Mouse (Mus musculus) gastrocnemius, postnatal 14 days (tissue): ENCODE results near the gene Tmub2. TPM values are rescaled to one million over a fixed set of nuclear protein-coding genes. Genes with fewer than 3 reads are reported as not detected.
A peak's percentile ranks its signal among the peaks of the same experiment; 100 is the strongest.
"Not testable (repeated sequence)": the region's sequence is repeated elsewhere in the genome, so short reads cannot be mapped to it uniquely, and the experiment has no call there.

Experiments used
- DNase-seq: peaks from one replicate; pipeline ENCODE4 v3.0.0; 2021; ENCODE audit warnings: mixed read lengths
- intact Hi-C: fragments of 180-260 bp; cut with DNase I; formaldehyde crosslinking; loops from one replicate; pipeline ENCODE4 v1.15.1; 2025; ENCODE audit warnings: low total_unique reads
- total RNA-seq, 2 experiments: library from RNA; stranded (reverse); gene quantifications; 2 replicates each; pipeline ENCODE4 v1.2.3; 2021

The Tmub2 gene
- total RNA-seq, 2 experiments from 2014 or later, result 14.8 to 14.9 TPM

DNA sequence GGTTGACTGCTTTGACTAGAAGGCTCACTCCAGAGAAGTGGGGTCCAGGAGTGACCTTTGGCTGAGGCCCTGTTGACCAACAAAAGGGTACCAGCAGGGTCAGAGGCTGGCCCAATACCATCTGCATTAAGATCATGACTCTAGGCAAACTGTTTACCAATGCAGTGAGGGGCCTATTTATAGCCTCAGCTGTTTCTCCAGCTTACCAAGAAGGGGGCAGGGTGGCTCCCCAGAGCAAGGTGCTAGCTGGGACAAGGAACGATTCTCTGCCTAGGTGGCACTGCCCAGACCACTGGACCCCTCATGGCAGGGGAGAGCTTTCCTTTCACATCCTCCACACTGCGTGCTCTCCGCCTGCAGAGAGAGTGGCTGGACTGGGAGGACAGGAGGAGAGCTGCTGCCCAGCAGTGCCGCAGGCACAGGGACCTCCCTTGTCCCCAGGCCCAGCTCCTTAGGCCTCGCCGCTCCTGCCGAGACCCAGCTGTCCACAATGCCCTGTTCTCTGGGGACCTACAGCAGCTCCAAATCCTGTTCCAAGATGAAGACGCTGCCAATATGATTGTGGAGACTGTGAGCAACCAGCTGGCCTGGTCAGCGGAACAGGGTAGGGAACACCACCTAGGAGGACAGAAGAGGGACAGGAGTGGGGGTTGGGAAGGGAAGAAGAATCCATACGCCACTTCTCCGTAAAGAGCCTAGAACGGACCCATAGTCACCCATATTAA is 16.0 kb upstream of the Tmub2 start, which contains the start of gene Asb16:
TSS of gene Asb16 (plus strand) at position 224 of the 725 bp plus-strand sequence.
- no peak for DNase-seq
- intact Hi-C loops, result loop anchor here (10.0 kb wide), 2 partner anchors 64 to 164 kb away; partner anchors contain the start of genes Ppy and Pyy

- intact Hi-C loops, result no loop called here
- peak; percentile 40 for DNase-seq
Observed at GRCm38 (mm10) chr11:102276411-102276915, 8.3 kb upstream of the Tmub2 start.

DNA sequence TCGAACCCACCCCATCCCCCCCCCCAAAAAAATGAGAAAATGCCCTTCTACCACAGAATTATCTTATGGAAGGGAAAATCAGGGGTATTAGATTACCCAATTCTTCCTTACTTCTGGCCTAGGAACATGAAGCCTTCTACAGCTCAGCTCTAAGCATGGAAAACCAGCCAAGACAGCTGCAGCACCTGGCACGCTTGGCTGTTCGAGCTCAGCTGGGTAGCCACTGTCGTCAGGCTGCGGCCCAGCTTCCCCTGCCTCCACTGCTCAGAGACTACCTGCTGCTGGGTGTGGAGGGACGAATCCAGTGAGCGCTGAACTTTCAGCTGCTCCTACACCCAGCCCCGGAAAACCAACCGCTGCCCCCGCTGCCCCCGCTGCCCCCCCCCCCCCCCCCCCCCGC is 7.0 kb upstream of the Tmub2 start:
- intact Hi-C loops, result no loop called here
- peak; percentile 52 for DNase-seq

- DNase-seq, result peak; percentile 51
- intact Hi-C loops, result no loop called here
Observed at GRCm38 (mm10) chr11:102279595-102279994, 5.1 kb upstream of the Tmub2 start.

GRCm38 (mm10) chr11:102280267-102280666 is 4.5 kb upstream of the Tmub2 start:
- intact Hi-C loops, DNase-seq: not testable (repeated sequence)

DNA sequence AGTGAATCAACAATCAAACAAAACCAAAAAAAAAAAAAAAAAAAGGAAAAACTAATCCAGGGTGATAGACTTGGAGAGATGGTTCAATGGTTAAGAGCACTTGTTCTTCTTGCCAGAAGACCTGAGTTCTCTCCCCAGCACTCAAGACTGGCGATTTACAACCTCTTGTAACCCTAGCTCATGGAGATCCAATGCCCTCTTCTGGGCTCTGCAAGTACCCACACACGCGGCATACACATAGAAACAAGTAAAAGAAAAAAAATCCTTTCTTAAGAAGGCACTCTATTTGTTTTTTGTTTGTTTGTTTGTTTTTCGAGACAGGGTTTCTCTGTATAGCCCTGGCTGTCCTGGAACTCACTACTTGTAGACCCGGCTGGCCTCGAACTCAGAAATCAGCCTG is 809 bp upstream of the Tmub2 start:
- intact Hi-C loops, result no loop called here
- no peak for DNase-seq

DNA sequence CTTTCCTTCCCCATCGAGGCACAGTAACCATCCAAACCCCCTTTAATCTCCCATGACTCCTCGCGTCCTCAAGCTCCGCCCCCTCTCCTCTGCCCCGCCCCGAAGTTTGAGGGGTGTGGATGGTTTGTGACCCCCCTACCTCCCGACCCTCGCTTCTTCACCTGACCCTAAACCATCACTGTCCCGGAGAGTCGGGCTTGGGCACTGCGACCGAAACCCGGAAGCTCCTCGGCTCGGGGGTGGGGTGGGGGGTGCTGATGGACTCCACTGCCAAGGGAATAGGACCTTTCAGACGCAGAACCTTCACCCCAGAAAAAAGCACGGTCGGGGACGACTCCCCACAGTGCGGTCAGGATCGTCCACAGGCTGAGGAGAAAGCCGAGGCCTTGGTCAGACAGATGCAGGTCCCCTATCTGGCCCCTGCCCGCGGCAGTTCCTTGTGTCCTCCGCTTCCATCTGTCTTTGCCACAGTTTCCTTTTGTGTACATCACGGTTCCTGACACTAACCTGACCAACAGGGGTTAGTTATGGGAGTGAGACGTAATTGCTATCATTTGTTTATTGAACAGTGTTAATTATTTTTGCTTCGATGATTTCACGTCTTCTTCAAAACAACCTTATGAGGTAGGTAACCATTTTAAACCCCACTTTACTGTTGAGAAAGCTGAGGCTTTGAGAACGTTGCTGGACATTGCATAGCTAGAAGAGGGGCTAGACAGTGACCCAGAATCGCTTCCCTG is 534 bp downstream of the Tmub2 start:
- peak; percentile 65 for DNase-seq
- intact Hi-C loops, result no loop called here

DNA sequence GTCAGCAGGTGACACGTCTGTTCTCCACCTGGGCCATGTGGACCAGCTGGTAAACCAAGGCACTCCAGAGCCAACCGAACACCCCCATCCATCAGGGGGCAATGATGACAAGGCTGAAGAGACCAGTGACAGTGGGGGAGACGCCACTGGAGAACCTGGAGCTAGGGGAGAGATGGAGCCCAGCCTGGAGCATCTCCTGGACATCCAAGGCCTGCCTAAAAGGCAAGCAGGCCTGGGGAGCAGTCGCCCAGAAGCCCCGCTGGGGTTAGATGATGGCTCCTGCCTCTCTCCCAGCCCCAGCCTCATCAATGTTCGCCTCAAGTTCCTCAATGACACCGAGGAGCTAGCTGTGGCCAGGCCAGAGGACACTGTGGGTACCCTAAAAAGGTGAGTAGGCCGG is 2.8 kb downstream of the Tmub2 start:
- DNase-seq, result no peak
- intact Hi-C loops, result no loop called here

GRCm38 (mm10) chr11:102288027-102288804 is 3.5 kb downstream of the Tmub2 start:
- DNase-seq, result no peak
- intact Hi-C loops, result no loop called here

DNA sequence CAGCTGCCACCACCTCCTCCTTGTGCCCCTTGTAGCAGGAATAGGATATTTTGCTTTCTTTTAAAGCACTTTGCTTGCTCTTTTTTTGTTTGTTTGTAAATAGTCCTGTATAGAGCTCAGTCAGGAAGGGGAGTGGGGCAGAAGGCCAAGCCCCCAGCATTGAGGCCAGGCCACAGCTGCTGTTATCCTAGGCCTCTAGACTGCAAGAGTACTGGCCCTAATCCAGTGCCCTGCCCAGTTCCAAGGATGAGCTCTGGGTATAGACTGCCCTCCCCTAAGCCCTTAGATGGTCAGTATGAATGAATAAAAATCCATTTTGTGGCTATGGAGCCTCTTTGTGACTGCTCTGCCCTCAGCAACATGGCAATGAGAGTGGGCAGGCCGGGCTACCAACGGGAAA is 4.2 kb downstream of the Tmub2 start:
- intact Hi-C loops, result no loop called here
- DNase-seq, result peak; percentile 56

DNA sequence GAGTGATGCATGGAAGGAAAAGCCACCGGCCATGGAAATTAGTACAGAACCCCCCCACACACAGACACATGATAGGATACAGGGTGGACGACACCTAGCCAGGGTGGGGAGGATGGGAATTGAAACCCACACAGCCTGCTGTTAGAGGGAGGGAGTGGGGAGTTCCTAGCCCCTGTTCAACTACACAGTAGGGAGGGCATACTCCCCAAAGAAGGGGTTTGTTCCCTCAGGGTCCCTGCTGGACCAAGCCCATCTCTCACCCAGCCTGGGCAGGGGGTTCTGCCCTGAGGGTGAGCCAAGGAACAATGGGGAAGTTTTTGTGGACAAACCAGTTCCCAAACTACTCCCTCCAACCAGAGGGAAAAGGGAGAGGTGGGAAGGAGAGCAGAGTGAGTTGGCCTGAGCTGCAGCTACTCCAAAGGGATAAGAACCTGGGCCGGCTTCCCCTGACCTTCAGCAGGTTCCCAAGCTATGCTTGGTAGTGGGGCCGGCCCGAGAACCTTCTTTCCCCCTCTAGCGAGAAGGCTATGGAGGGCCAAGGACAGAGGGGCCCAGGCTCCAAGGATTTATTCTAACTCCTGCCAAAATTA is 4.9 kb downstream of the Tmub2 start:
- no peak for DNase-seq
- intact Hi-C loops, result no loop called here

GRCm38 (mm10) chr11:102290141-102290540 is 5.4 kb downstream of the Tmub2 start:
- intact Hi-C loops, result no loop called here
- no peak for DNase-seq

GRCm38 (mm10) chr11:102291051-102291535 is 6.4 kb downstream of the Tmub2 start:
- no peak for DNase-seq
- intact Hi-C loops, result no loop called here

- intact Hi-C loops, result no loop called here
- DNase-seq, result no peak
Observed at GRCm38 (mm10) chr11:102293971-102294370, 9.2 kb downstream of the Tmub2 start.

DNA sequence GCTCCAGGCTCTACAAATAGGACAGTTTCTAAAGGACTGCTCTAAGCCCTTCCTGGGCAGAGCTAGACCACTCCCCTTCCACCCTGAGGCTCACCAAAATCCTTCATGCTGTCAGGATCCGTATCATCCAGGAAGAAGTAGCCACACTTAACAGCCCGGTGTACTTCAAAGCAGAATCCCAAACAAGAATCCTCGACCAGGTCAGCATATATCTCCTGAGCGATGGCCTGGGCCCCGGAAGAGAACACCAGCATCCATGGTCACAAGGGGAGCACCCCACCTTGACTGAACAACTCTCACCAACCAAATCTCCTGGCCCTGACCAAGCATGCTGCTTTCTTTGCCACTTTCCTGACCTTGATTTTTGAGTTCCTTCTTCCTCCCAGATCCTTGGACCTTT is 9.7 kb downstream of the Tmub2 start:
- no peak for DNase-seq
- intact Hi-C loops, result no loop called here

DNA sequence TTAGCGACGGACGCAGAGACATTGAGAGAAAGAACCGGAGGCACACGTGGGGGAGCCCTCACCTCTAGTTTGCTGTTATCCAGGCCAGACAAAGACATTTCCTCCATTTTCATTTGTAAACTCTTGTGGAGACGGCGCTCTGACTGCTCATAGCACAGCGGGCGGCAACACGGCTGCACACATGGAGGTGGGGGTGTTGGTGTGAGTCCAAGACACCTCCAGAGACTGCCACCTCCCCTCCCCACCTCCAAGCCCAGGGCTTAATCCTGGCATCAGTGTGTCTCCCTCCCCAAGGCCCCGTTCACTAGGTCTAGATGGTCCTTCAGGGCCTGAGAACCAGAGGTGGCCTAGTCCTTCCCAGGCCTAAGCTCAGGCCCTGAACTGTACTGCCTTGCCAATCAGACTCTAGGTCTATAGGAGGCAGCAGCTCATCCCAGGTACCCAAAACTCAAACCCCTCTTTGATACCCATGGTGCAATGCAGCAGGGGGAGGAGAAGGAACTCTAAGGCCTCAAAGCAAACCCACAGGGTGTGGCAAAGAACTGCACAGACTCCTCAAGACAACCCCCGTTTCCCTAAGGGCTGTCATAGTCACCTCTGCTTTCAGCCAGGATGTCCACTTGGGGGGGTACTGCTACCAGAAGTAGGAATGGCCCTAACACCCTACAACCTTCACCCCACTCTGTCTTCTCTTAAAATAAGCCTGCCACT is 10.3 kb downstream of the Tmub2 start:
- intact Hi-C loops, result no loop called here
- DNase-seq, result no peak

GRCm38 (mm10) chr11:102295598-102296471 is 11.1 kb downstream of the Tmub2 start:
- intact Hi-C loops, result no loop called here
- peak; percentile 61 for DNase-seq
